Mouse (Mus musculus) lung, embryonic 16.5 days (tissue): ENCODE measurements at regions not wholly inside any gene's neighbourhood (a gene's known extent, or its start where the extent isn't known, plus 50 kb on each side); places are given as distances from the start of the nearest gene placed in this dataset.
"Not testable (repeated sequence)": the region's sequence is repeated elsewhere in the genome, so short reads cannot be mapped to it uniquely, and the experiment has no call there.

Source experiments
- ATAC-seq: fragments of 200-750 bp; cut with Nextera tagmentation; 2 replicates; pipeline ENCODE4 v1.8.0; 2017; ENCODE audit warnings: low read depth, mild to moderate bottlenecking, moderate library complexity
- H3K27ac ChIP-seq: fragments of 300-500 bp; sonication (generic); 2 replicates; pipeline ENCODE4 v1.5.1; 2014; ENCODE audit warnings: mild to moderate bottlenecking, control low read depth, low read length
- H3K27me3 ChIP-seq: fragments of 300-500 bp; sonication (generic); 2 replicates; pipeline ENCODE4 v1.6.1; 2014; ENCODE audit warnings: low read depth, low read length, mixed read lengths; ENCODE audit not compliant: control insufficient read depth, insufficient read depth
- H3K36me3 ChIP-seq: fragments of 300-500 bp; sonication (generic); 2 replicates; pipeline ENCODE4 v1.6.1; 2014; ENCODE audit warnings: low read length; ENCODE audit not compliant: control insufficient read depth, insufficient read depth
- H3K4me1 ChIP-seq: fragments of 300-500 bp; sonication (generic); replicated peaks from 2 replicates; pipeline ENCODE4 v1.6.1; 2014; ENCODE audit warnings: low read length, mixed read lengths; ENCODE audit not compliant: control insufficient read depth, insufficient read depth
- H3K4me2 ChIP-seq: fragments of 300-500 bp; sonication (generic); 2 replicates; pipeline ENCODE4 v1.6.1; 2014; ENCODE audit warnings: low read depth, low read length, control low read depth
- H3K4me3 ChIP-seq: fragments of 300-500 bp; sonication (generic); 2 replicates; pipeline ENCODE4 v1.5.1; 2014; ENCODE audit warnings: mild to moderate bottlenecking, low read length, control low read depth
- H3K9ac ChIP-seq: fragments of 300-500 bp; sonication (generic); 2 replicates; pipeline ENCODE4 v1.6.1; 2014; ENCODE audit warnings: low read length, control low read depth
- H3K9me3 ChIP-seq: fragments of 300-500 bp; sonication (generic); 2 replicates; pipeline ENCODE4 v1.6.1; 2016; ENCODE audit warnings: low read length; ENCODE audit not compliant: control insufficient read depth
- WGBS: fragments of 180-500 bp; shearing (Covaris S2); extraction: QIAGEN DNeasy Blood & Tissue Kit; methylation state at CpG from one replicate; pipeline ENCODE4 v1.1.7; 2014; 5-methylcytosine and 5-hydroxymethylcytosine counted together

- H3K4me2 ChIP-seq, H3K4me3 ChIP-seq, H3K4me1 ChIP-seq, H3K9ac ChIP-seq, ATAC-seq, H3K9me3 ChIP-seq, H3K36me3 ChIP-seq, H3K27ac ChIP-seq, H3K27me3 ChIP-seq: not testable (repeated sequence)
- 88% methylated on average over 8 of the region's 8 CpGs for WGBS
These were observed 154.0 kb upstream of the Hs6st1 start for GRCm38 (mm10) chr1:35914175-35914574.

GRCm38 (mm10) chr1:35915526-35915925 is 152.7 kb upstream of the Hs6st1 start:
- ATAC-seq: no peak
- Histone ChIP-seq H3K4me3 (no peak overlapping the region), H3K9me3 (no peaks in the 10 kb centered on the region), H3K27me3 (no peaks in the 10 kb centered on the region), H3K9ac (no peak overlapping the region), H3K36me3 (no peaks in the 10 kb centered on the region), H3K4me2 (no peak overlapping the region), H3K4me1 (no peaks in the 10 kb centered on the region), H3K27ac (no peak overlapping the region)
- WGBS: 78% methylated on average over 6 of the region's 6 CpGs

- Histone ChIP-seq H3K36me3 (no peaks in the 10 kb centered on the region), H3K9ac (no peak overlapping the region), H3K4me1 (no peaks in the 10 kb centered on the region), H3K9me3 (no peaks in the 10 kb centered on the region), H3K4me2 (no peak overlapping the region), H3K27ac (no peak overlapping the region), H3K27me3 (no peaks in the 10 kb centered on the region), H3K4me3 (no peak overlapping the region)
- ATAC-seq: no peak
- 65% methylated on average over 12 of the region's 12 CpGs for WGBS
These were observed 148.1 kb upstream of the Hs6st1 start for GRCm38 (mm10) chr1:35919840-35920734.

GRCm38 (mm10) chr1:35924796-35925195 is 143.4 kb upstream of the Hs6st1 start:
- 91% methylated on average over 4 of the region's 4 CpGs for WGBS
- Histone ChIP-seq H3K27me3 (no peaks in the 10 kb centered on the region), H3K9me3 (no peaks in the 10 kb centered on the region), H3K36me3 (no peaks in the 10 kb centered on the region), H3K27ac (no peak overlapping the region), H3K9ac (no peak overlapping the region), H3K4me3 (no peak overlapping the region), H3K4me1 (peaks cover 9% of the 10 kb centered on the region), H3K4me2 (no peak overlapping the region)
- ATAC-seq: no peak

GRCm38 (mm10) chr1:35925301-35925700 is 142.9 kb upstream of the Hs6st1 start:
- Histone ChIP-seq H3K4me2 (no peak overlapping the region), H3K27ac (no peak overlapping the region), H3K4me3 (no peak overlapping the region)

GRCm38 (mm10) chr1:35926191-35927048 is 141.8 kb upstream of the Hs6st1 start:
- Histone ChIP-seq H3K9ac (no peak overlapping the region), H3K27ac (peak overlapping the region; percentile 64)
- WGBS: 23% methylated on average over 5 of the region's 5 CpGs

More at GRCm38 (mm10) chr1:35925301-35925700, 142.9 kb upstream of the Hs6st1 start:
- WGBS: 88% methylated on average over 4 of the region's 4 CpGs
- ATAC-seq: no peak
- Histone ChIP-seq H3K4me1 (peaks cover 9% of the 10 kb centered on the region), H3K9me3 (no peaks in the 10 kb centered on the region), H3K36me3 (no peaks in the 10 kb centered on the region), H3K9ac (no peak overlapping the region), H3K27me3 (no peaks in the 10 kb centered on the region)

GRCm38 (mm10) chr1:35927049-35927415 is 141.2 kb upstream of the Hs6st1 start:
- H3K4me1 ChIP-seq: peaks cover 12% of the 10 kb centered on the region
- ATAC-seq: peak; percentile 45; the same call in 1 of the 2 replicates
- H3K4me2 ChIP-seq: no peak overlapping the region
- H3K36me3 ChIP-seq: no peaks in the 10 kb centered on the region
- no peak overlapping the region for H3K4me3 ChIP-seq
- no peak overlapping the region for H3K27ac ChIP-seq
- H3K9me3 ChIP-seq: no peaks in the 10 kb centered on the region
- no peaks in the 10 kb centered on the region for H3K27me3 ChIP-seq
- 18% methylated on average over 3 of the region's 3 CpGs for WGBS
- no peak overlapping the region for H3K9ac ChIP-seq

More at GRCm38 (mm10) chr1:35926191-35927048, 141.8 kb upstream of the Hs6st1 start:
- Histone ChIP-seq H3K4me1 (peaks cover 12% of the 10 kb centered on the region), H3K36me3 (no peaks in the 10 kb centered on the region), H3K9me3 (no peaks in the 10 kb centered on the region), H3K4me2 (no peak overlapping the region), H3K27me3 (no peaks in the 10 kb centered on the region), H3K4me3 (no peak overlapping the region)
- peak; percentile 78 for ATAC-seq

- H3K9me3 ChIP-seq: no peaks in the 10 kb centered on the region
- H3K27me3 ChIP-seq: no peaks in the 10 kb centered on the region
- ATAC-seq: no peak
- H3K27ac ChIP-seq: no peak overlapping the region
- H3K36me3 ChIP-seq: no peaks in the 10 kb centered on the region
- H3K4me3 ChIP-seq: no peak overlapping the region
- 47% methylated on average over 3 of the region's 3 CpGs for WGBS
- peaks cover 21% of the 10 kb centered on the region for H3K4me1 ChIP-seq
- no peak overlapping the region for H3K9ac ChIP-seq
- H3K4me2 ChIP-seq: no peak overlapping the region
These were observed 137.8 kb upstream of the Hs6st1 start for GRCm38 (mm10) chr1:35930351-35930750.

- WGBS: 48% methylated on average over 7 of the region's 7 CpGs
- Histone ChIP-seq H3K27me3 (no peaks in the 10 kb centered on the region), H3K9me3 (no peaks in the 10 kb centered on the region), H3K4me3 (no peak overlapping the region), H3K9ac (no peak overlapping the region), H3K4me1 (peaks cover 25% of the 10 kb centered on the region), H3K27ac (no peak overlapping the region), H3K4me2 (no peak overlapping the region), H3K36me3 (no peaks in the 10 kb centered on the region)
- no peak for ATAC-seq
These were observed 137.1 kb upstream of the Hs6st1 start for GRCm38 (mm10) chr1:35931056-35931455.
